Mouse (Mus musculus) frontal cortex, postnatal 36 days (tissue): ENCODE data around the gene Hist1h4d.
"Not testable (repeated sequence)": the region's sequence is repeated elsewhere in the genome, so short reads cannot be mapped to it uniquely, and the experiment has no call there.

Source experiments
- DNase-seq, 2 experiments: peaks; one replicate each; pipeline ENCODE4 v3.0.0; 2022; ENCODE audit warnings: low spot score in 2 of 2

The Hist1h4d gene

GRCm38 (mm10) chr13:23551146-23551834, 30.1 kb upstream of the Hist1h4d start, which contains the start of gene Hist1h4f:
Gene Hist1h4f (minus strand): TSS chr13:23551648.
- peak; percentile 89 to 96 for DNase-seq

- DNase-seq: no peak
Observed at GRCm38 (mm10) chr13:23551931-23552914, 29.2 kb upstream of the Hist1h4d start.

- DNase-seq: no peak
Observed at GRCm38 (mm10) chr13:23552962-23553361, 28.4 kb upstream of the Hist1h4d start, which contains the start of gene Hist1h1d. Gene Hist1h1d (plus strand): TSS chr13:23553262.

DNA sequence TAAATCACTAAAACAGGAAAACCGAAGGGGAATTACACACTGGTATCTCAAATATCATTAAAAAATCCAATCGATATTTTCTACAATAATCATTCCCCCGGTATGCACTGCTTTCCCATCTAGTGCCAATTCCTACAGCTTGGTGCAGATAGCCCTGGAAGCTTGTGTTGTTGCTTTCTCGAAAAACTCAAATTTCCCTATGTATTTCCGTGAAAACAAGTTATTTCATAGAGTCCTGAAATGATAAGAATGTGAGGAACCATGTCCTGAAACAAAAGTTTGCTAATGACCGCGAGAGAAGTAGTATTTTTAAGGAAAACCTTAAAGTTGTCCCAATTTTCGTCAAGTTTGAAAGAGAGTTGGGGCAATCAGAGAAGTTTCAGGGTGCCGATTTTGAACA, 27.0 kb upstream of the Hist1h4d start:
- no peak for DNase-seq

- peak; percentile 78 to 90 for DNase-seq
Observed at GRCm38 (mm10) chr13:23554925-23555838, 26.2 kb upstream of the Hist1h4d start.

DNA sequence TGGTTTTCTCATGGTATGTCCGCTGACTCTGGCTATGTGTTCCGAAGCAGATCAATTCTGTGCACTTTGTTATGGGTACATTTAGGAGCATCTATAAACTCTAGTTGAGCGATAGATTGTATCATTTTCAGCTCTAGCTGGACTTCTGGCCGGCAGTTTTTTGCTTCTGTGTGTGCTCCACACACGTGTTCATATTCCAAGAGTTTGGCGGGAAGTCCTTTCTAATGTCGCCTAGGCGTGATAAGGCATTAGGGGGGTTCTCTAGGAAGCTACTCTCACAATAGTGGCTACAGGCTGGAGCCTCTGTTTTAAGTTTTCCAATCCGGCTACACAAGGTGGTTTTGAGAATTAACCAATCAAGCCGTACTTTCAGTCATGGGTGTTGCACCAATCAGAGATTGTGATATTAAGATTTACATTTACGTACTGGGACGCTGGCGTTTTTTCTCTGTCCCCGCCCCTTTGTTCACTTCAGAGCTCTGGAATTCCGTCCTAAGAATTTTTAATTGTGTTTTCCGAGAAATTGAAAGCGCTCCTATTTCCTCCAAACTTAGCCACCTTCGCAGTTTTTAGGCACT, 25.5 kb upstream of the Hist1h4d start:
- DNase-seq: peak; percentile 63 to 86

- DNase-seq: no peak
Observed at GRCm38 (mm10) chr13:23556906-23557305, 24.5 kb upstream of the Hist1h4d start.

- DNase-seq: not testable (repeated sequence)
Observed at GRCm38 (mm10) chr13:23560699-23561098, 20.7 kb upstream of the Hist1h4d start.

GRCm38 (mm10) chr13:23561531-23561882, 19.9 kb upstream of the Hist1h4d start:
- not testable (repeated sequence) for DNase-seq

GRCm38 (mm10) chr13:23561883-23562659, 19.3 kb upstream of the Hist1h4d start, which contains the start of gene Hist1h3e:
Gene Hist1h3e (minus strand): TSS chr13:23562369.
- peak; percentile 96 to 98 for DNase-seq

DNA sequence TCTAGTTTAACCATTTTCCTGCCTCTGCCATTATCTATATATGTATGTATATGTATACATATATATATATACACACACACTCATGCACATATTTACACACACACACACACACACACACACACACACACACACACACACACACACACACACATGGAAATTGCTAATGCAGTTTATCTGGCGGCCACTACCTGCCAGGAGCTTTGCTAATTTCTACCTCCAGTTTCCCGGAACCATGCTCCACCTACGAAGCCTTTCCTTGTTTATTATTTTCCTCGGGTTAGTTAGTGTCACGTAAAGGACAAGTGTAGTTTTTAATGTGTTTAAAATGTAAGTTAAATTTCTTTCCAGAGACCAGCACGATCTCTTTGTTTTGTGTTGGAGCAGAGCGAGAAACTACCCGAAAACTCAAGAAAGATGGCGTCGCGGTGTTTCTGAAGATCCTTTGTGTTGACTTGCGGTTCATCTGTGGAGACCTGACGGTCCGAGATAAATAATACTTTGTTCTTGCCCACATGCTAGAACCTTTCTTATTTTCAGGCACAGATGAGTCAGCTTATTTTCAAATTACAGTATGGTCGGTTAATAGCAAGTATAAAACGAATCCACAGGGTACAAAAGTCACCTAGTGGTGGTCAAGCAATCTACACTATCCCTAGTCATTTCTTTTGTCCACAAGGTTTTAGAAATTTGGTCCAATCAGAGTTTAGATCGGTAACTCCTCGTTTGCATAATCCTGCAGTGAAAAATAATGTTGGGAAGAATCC, 18.5 kb upstream of the Hist1h4d start:
- DNase-seq: peak in 1 of 2 experiments; percentile 63

GRCm38 (mm10) chr13:23564482-23564881, 16.9 kb upstream of the Hist1h4d start:
- no peak for DNase-seq

- DNase-seq: not testable (repeated sequence)
Observed at GRCm38 (mm10) chr13:23570261-23571021, 11.0 kb upstream of the Hist1h4d start.

DNA sequence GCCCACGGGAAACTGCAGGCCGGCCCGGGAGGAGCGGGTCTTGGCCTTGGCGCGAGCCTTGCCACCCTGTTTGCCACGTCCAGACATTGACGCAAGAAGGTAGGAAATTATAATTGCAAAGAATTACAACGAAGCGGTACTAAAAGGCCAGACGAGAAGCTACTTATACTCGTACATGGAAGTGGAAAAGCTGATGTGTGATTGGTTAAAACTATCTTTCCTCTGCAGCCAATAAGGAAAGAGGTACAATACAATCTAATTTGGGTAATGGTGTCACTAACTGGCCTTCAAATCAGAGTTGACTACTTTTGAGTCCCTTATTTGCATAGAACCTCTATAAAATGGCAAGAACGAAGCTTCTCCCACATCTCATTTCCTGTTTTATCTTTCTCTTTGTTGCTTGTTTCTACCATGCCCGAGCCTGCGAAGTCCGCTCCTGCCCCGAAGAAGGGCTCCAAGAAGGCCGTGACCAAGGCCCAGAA, 10.3 kb upstream of the Hist1h4d start, which contains the start of the genes Hist1h2ae and Hist1h2bg:
Gene Hist1h2ae, minus strand, starts transcription at position 199 of the 482 bp plus-strand sequence.
Gene Hist1h2bg, plus strand, starts transcription at position 375 of the 482 bp plus-strand sequence.
- DNase-seq: peak; percentile 79 to 86

GRCm38 (mm10) chr13:23571504-23572217, 9.7 kb upstream of the Hist1h4d start:
- DNase-seq: peak in 1 of 2 experiments; percentile 30

DNA sequence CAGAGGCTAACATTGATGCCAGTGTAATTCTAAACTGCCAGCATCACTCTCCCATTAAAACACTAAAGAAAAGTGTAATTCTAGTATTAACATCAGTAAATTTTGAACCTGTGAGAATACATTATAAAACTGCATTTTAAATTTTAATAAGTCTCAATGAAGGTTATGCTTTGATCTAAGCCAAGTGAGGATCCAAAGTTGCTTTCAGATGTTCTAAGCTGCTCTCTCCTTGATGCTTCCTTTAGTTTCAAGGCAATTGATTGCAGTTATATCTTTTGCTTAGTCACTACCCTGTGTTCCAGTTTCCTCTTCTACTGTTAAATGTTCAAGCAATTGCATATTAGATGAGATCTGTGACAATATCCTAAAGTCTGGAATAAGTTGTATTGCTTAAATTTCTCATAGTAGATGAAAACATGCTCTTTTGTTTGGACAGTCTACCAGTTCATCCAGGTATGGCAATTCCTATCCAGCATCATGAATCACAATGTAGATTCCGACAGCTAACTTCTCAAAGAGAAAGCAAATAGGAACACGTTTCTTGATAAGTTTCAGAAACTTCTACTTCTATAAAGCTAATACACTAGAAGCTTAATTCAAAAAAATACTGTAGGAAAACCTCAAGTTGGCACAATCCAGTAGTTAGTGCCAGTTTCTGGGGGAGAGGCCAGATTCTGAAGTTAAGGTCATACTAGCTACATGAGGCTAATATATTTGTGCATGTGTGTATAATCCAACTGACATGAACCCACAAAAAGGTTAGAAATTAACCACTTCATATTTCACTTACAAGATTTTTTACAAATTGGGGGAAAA, 9.0 kb upstream of the Hist1h4d start:
- DNase-seq: no peak
